Mouse (Mus musculus): Measurements from ENCODE around the gene Olfr1058. TPM values are rescaled to one million over a fixed set of nuclear protein-coding genes. Genes with fewer than 3 reads are reported as not detected.
"Not testable (repeated sequence)": the region's sequence is repeated elsewhere in the genome, so short reads cannot be mapped to it uniquely, and the experiment has no call there.

Olfr1058 gene
- polyA plus RNA-seq (2012; ENCODE audit: insufficient read depth, insufficient read length, low replicate concordance, missing spikeins), result not detected in 2 replicates

- H3K4me3 ChIP-seq (ENCODE audit: insufficient read depth, low read depth, low read length); H3K27ac ChIP-seq (ENCODE audit: insufficient read depth, low read depth, low read length); H3K4me1 ChIP-seq (ENCODE audit: control insufficient read depth, insufficient read depth, low read length): not testable (repeated sequence)
These were observed at the start of gene Olfr1058 for GRCm38 (mm10) chr2:86388461-86388860. TSS of gene Olfr1058 (minus strand) at chr2:86388561.

GRCm38 (mm10) chr2:86428511-86428910, 40.1 kb upstream of the Olfr1058 start:
- H3K4me1 ChIP-seq (ENCODE audit: control insufficient read depth, insufficient read depth, low read length); H3K27ac ChIP-seq (ENCODE audit: insufficient read depth, low read depth, low read length); H3K4me3 ChIP-seq (ENCODE audit: insufficient read depth, low read depth, low read length): not testable (repeated sequence)
- whole genome bisulfite sequencing, result 88% methylated on average over 8 of the region's 8 CpGs

- not testable (repeated sequence) for H3K27ac ChIP-seq (ENCODE audit: insufficient read depth, low read depth, low read length); H3K4me3 ChIP-seq (ENCODE audit: insufficient read depth, low read depth, low read length); H3K4me1 ChIP-seq (ENCODE audit: control insufficient read depth, insufficient read depth, low read length)
These were observed 38.3 kb upstream of the Olfr1058 start, which contains the start of gene Olfr1062 for GRCm38 (mm10) chr2:86426649-86427048. TSS of gene Olfr1062 (minus strand) at chr2:86426749.

GRCm38 (mm10) chr2:86413950-86414349, 25.6 kb upstream of the Olfr1058 start, which contains the start of gene Olfr1061:
TSS of gene Olfr1061 (minus strand) at chr2:86414050.
- no peak within 1 kb of the TSS for H3K27ac ChIP-seq (ENCODE audit: insufficient read depth, low read depth, low read length)
- WGBS, result 78% methylated on average over 1 of the region's 1 CpGs
- TF ChIP-seq CTCF (IDR thresholded peaks at IDR 0.05; ENCODE audit: insufficient read depth, low read depth, low read length), result no peak
- no peak for TF ChIP-seq POLR2A (IDR thresholded peaks at IDR 0.05; ENCODE audit: insufficient read depth, low read depth, low read length)
- no peaks in the 10 kb centered on the region for H3K4me1 ChIP-seq (ENCODE audit: control insufficient read depth, insufficient read depth, low read length)
- no peak within 1 kb of the TSS for H3K4me3 ChIP-seq (ENCODE audit: insufficient read depth, low read depth, low read length)

- whole genome bisulfite sequencing, result 90% methylated on average over 2 of the region's 2 CpGs
- TF ChIP-seq CTCF (IDR thresholded peaks at IDR 0.05; ENCODE audit: insufficient read depth, low read depth, low read length) (no peak), POLR2A (IDR thresholded peaks at IDR 0.05; ENCODE audit: insufficient read depth, low read depth, low read length) (no peak)
These were observed 6.8 kb upstream of the Olfr1058 start for GRCm38 (mm10) chr2:86395114-86395513.

GRCm38 (mm10) chr2:86378293-86378692, 10.1 kb downstream of the Olfr1058 start, which contains the start of gene Olfr1057:
TSS of gene Olfr1057 (minus strand) at chr2:86378393.
- no peak for TF ChIP-seq CTCF (IDR thresholded peaks at IDR 0.05; ENCODE audit: insufficient read depth, low read depth, low read length)
- no peak for TF ChIP-seq POLR2A (IDR thresholded peaks at IDR 0.05; ENCODE audit: insufficient read depth, low read depth, low read length)
- no peak within 1 kb of the TSS for H3K4me3 ChIP-seq (ENCODE audit: insufficient read depth, low read depth, low read length)
- H3K4me1 ChIP-seq (ENCODE audit: control insufficient read depth, insufficient read depth, low read length), result no peaks in the 10 kb centered on the region
- H3K27ac ChIP-seq (ENCODE audit: insufficient read depth, low read depth, low read length), result no peak within 1 kb of the TSS

More at GRCm38 (mm10) chr2:86395114-86395513, 6.8 kb upstream of the Olfr1058 start:
- H3K4me1 ChIP-seq (ENCODE audit: control insufficient read depth, insufficient read depth, low read length), result no peaks in the 10 kb centered on the region
- H3K27ac ChIP-seq (ENCODE audit: insufficient read depth, low read depth, low read length), result no peak overlapping the region
- no peak overlapping the region for H3K4me3 ChIP-seq (ENCODE audit: insufficient read depth, low read depth, low read length)

GRCm38 (mm10) chr2:86366342-86366741, 22.0 kb downstream of the Olfr1058 start:
- not testable (repeated sequence) for H3K4me1 ChIP-seq (ENCODE audit: control insufficient read depth, insufficient read depth, low read length); H3K27ac ChIP-seq (ENCODE audit: insufficient read depth, low read depth, low read length); H3K4me3 ChIP-seq (ENCODE audit: insufficient read depth, low read depth, low read length)
- WGBS, result no CpG with 5 or more reads among the region's 6 CpGs

- no peak for TF ChIP-seq CTCF (IDR thresholded peaks at IDR 0.05; ENCODE audit: insufficient read depth, low read depth, low read length)
- Histone ChIP-seq H3K27ac (ENCODE audit: insufficient read depth, low read depth, low read length) (no peak within 1 kb of the TSS), H3K4me1 (ENCODE audit: control insufficient read depth, insufficient read depth, low read length) (no peaks in the 10 kb centered on the region), H3K4me3 (ENCODE audit: insufficient read depth, low read depth, low read length) (no peak within 1 kb of the TSS)
These were observed 26.0 kb downstream of the Olfr1058 start, which contains the start of gene Olfr1056 for GRCm38 (mm10) chr2:86362369-86362768. TSS of gene Olfr1056 (minus strand) at chr2:86362469.

- H3K4me1 ChIP-seq (ENCODE audit: control insufficient read depth, insufficient read depth, low read length); H3K27ac ChIP-seq (ENCODE audit: insufficient read depth, low read depth, low read length); H3K4me3 ChIP-seq (ENCODE audit: insufficient read depth, low read depth, low read length): not testable (repeated sequence)
- 76% methylated on average over 1 of the region's 1 CpGs for WGBS
These were observed 36.6 kb downstream of the Olfr1058 start for GRCm38 (mm10) chr2:86351751-86352150.

- Histone ChIP-seq H3K27ac (ENCODE audit: insufficient read depth, low read depth, low read length) (no peak within 1 kb of the TSS), H3K4me1 (ENCODE audit: control insufficient read depth, insufficient read depth, low read length) (no peaks in the 10 kb centered on the region), H3K4me3 (ENCODE audit: insufficient read depth, low read depth, low read length) (no peak within 1 kb of the TSS)
- 94% methylated on average over 5 of the region's 5 CpGs for WGBS
- no peak for TF ChIP-seq POLR2A (IDR thresholded peaks at IDR 0.05; ENCODE audit: insufficient read depth, low read depth, low read length)
These were observed 38.2 kb downstream of the Olfr1058 start, which contains the start of gene Olfr1055 for GRCm38 (mm10) chr2:86350184-86350583. TSS of gene Olfr1055 (minus strand) at chr2:86350284.

GRCm38 (mm10) chr2:86335333-86335732, 53.0 kb downstream of the Olfr1058 start, which contains the start of gene Olfr1054:
TSS of gene Olfr1054 (minus strand) at chr2:86335433.
- no peak within 1 kb of the TSS for H3K4me3 ChIP-seq (ENCODE audit: insufficient read depth, low read depth, low read length)
- H3K4me1 ChIP-seq (ENCODE audit: control insufficient read depth, insufficient read depth, low read length), result no peaks in the 10 kb centered on the region
- 91% methylated on average over 3 of the region's 3 CpGs for WGBS
- TF ChIP-seq POLR2A (IDR thresholded peaks at IDR 0.05; ENCODE audit: insufficient read depth, low read depth, low read length) (no peak), CTCF (IDR thresholded peaks at IDR 0.05; ENCODE audit: insufficient read depth, low read depth, low read length) (no peak)
- no peak within 1 kb of the TSS for H3K27ac ChIP-seq (ENCODE audit: insufficient read depth, low read depth, low read length)

Other genes starting within 250 kb of the Olfr1058 start
- gene Olfr1040, start 241.8 kb downstream of the Olfr1058 start, polyA plus RNA-seq (2012; ENCODE audit: insufficient read depth, insufficient read length, low replicate concordance, missing spikeins), result not detected in 2 replicates
- not detected in 2 replicates for gene Olfr1042, start 226.7 kb downstream of the Olfr1058 start, polyA plus RNA-seq (2012; ENCODE audit: insufficient read depth, insufficient read length, low replicate concordance, missing spikeins)
- not detected in 2 replicates for gene Olfr1043, start 221.0 kb downstream of the Olfr1058 start, polyA plus RNA-seq (2012; ENCODE audit: insufficient read depth, insufficient read length, low replicate concordance, missing spikeins)
- not detected in 2 replicates for gene Olfr1044, start 210.7 kb downstream of the Olfr1058 start, polyA plus RNA-seq (2012; ENCODE audit: insufficient read depth, insufficient read length, low replicate concordance, missing spikeins)
- gene Olfr52, start 202.9 kb downstream of the Olfr1058 start, polyA plus RNA-seq (2012; ENCODE audit: insufficient read depth, insufficient read length, low replicate concordance, missing spikeins), result not detected in 2 replicates
- gene Olfr1045, start 185.6 kb downstream of the Olfr1058 start, polyA plus RNA-seq (2012; ENCODE audit: insufficient read depth, insufficient read length, low replicate concordance, missing spikeins), result not detected in 2 replicates
- gene Olfr1046, start 169.2 kb downstream of the Olfr1058 start, polyA plus RNA-seq (2012; ENCODE audit: insufficient read depth, insufficient read length, low replicate concordance, missing spikeins), result not detected in 2 replicates
- gene Olfr1047, start 157.2 kb downstream of the Olfr1058 start, polyA plus RNA-seq (2012; ENCODE audit: insufficient read depth, insufficient read length, low replicate concordance, missing spikeins), result not detected in 2 replicates
- gene Olfr1048, start 148.3 kb downstream of the Olfr1058 start, polyA plus RNA-seq (2012; ENCODE audit: insufficient read depth, insufficient read length, low replicate concordance, missing spikeins), result not detected in 2 replicates
- not detected in 2 replicates for gene Olfr1049, start 130.2 kb downstream of the Olfr1058 start, polyA plus RNA-seq (2012; ENCODE audit: insufficient read depth, insufficient read length, low replicate concordance, missing spikeins)
- gene Olfr1051, start 109.5 kb downstream of the Olfr1058 start, polyA plus RNA-seq (2012; ENCODE audit: insufficient read depth, insufficient read length, low replicate concordance, missing spikeins), result not detected in 2 replicates
- not detected in 2 replicates for gene Olfr1052, start 96.1 kb downstream of the Olfr1058 start, polyA plus RNA-seq (2012; ENCODE audit: insufficient read depth, insufficient read length, low replicate concordance, missing spikeins)
- not detected in 2 replicates for gene Olfr1053, start 73.3 kb downstream of the Olfr1058 start, polyA plus RNA-seq (2012; ENCODE audit: insufficient read depth, insufficient read length, low replicate concordance, missing spikeins)
- gene Olfr1054, start 53.1 kb downstream of the Olfr1058 start, polyA plus RNA-seq (2012; ENCODE audit: insufficient read depth, insufficient read length, low replicate concordance, missing spikeins), result not detected in 2 replicates
- not detected in 2 replicates for gene Olfr1055, start 38.3 kb downstream of the Olfr1058 start, polyA plus RNA-seq (2012; ENCODE audit: insufficient read depth, insufficient read length, low replicate concordance, missing spikeins)
- gene Olfr1056, start 26.1 kb downstream of the Olfr1058 start, polyA plus RNA-seq (2012; ENCODE audit: insufficient read depth, insufficient read length, low replicate concordance, missing spikeins), result not detected in 2 replicates
- not detected in 2 replicates for gene Olfr1057, start 10.2 kb downstream of the Olfr1058 start, polyA plus RNA-seq (2012; ENCODE audit: insufficient read depth, insufficient read length, low replicate concordance, missing spikeins)
- not detected in 2 replicates for gene Olfr1061, start 25.5 kb upstream of the Olfr1058 start, polyA plus RNA-seq (2012; ENCODE audit: insufficient read depth, insufficient read length, low replicate concordance, missing spikeins)
- not detected in 2 replicates for gene Olfr1062, start 38.2 kb upstream of the Olfr1058 start, polyA plus RNA-seq (2012; ENCODE audit: insufficient read depth, insufficient read length, low replicate concordance, missing spikeins)
- not detected in 2 replicates for gene Olfr1065, start 62.0 kb upstream of the Olfr1058 start, polyA plus RNA-seq (2012; ENCODE audit: insufficient read depth, insufficient read length, low replicate concordance, missing spikeins)
- gene Olfr1066, start 67.7 kb upstream of the Olfr1058 start, polyA plus RNA-seq (2012; ENCODE audit: insufficient read depth, insufficient read length, low replicate concordance, missing spikeins), result not detected in 2 replicates
- not detected in 2 replicates for gene Olfr228, start 98.8 kb upstream of the Olfr1058 start, polyA plus RNA-seq (2012; ENCODE audit: insufficient read depth, insufficient read length, low replicate concordance, missing spikeins)
- gene Olfr1076, start 119.9 kb upstream of the Olfr1058 start, polyA plus RNA-seq (2012; ENCODE audit: insufficient read depth, insufficient read length, low replicate concordance, missing spikeins), result not detected in 2 replicates
- not detected in 2 replicates for gene Olfr1079, start 153.9 kb upstream of the Olfr1058 start, polyA plus RNA-seq (2012; ENCODE audit: insufficient read depth, insufficient read length, low replicate concordance, missing spikeins)
- gene Olfr1080, start 169.7 kb upstream of the Olfr1058 start, polyA plus RNA-seq (2012; ENCODE audit: insufficient read depth, insufficient read length, low replicate concordance, missing spikeins), result not detected in 2 replicates
- not detected in 2 replicates for gene Olfr1082, start 210.4 kb upstream of the Olfr1058 start, polyA plus RNA-seq (2012; ENCODE audit: insufficient read depth, insufficient read length, low replicate concordance, missing spikeins)

All from olfactory bulb, adult 2 months (tissue).